Mouse (Mus musculus) testis, adult 2 months (tissue): ENCODE data around the gene Pkd2l1.

ENCODE experiments used
- CTCF ChIP-seq: fragments of 200-500 bp; IDR thresholded peaks from 2 replicates; pipeline ENCODE4 v1.5.1; 2012; ENCODE audit warnings: low read depth, mild to moderate bottlenecking, inconsistent platforms, low read length, moderate library complexity; ENCODE audit not compliant: control insufficient read depth, insufficient read depth, insufficient replicate concordance
- POLR2A ChIP-seq: fragments of 200-500 bp; IDR thresholded peaks from 2 replicates; pipeline ENCODE4 v1.6.1; 2012; ENCODE audit warnings: low read depth, mild to moderate bottlenecking, inconsistent platforms, low read length, moderate library complexity; ENCODE audit not compliant: control insufficient read depth

DNA sequence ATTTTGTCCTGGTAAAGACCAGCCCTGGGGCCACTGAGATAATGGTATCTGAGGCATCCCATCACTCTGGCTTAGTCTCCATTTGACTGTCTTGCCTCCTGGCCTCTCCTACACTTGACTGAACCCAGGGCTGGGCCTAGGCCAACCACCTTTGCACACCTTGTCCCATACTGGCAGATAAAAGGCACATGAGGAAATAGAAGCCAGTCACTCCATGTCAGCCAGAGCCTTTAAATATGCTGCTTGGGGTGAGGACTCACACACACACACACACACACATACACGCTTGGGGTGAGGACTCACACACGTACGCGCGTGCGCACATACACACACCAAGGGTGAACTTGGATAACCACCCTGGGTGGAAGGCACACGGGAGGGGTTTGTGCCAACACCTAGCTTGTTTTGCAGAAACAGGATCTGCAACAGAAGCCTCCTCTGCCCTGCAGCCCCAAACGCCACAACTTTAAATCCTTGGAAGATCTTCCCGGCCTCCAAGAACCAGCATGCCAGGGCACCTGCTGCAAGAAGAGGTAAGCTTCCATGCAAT lies 10.8 kb upstream of the Pkd2l1 start, which contains the start of gene Scd3:
- TF ChIP-seq CTCF (no peak), POLR2A (no peak)
